Mouse (Mus musculus) testis, adult 2 months (tissue): ENCODE measurements around the gene Fcgr1.

Experiments used
- CTCF ChIP-seq: fragments of 200-500 bp; IDR thresholded peaks from 2 replicates; pipeline ENCODE4 v1.5.1; 2012; ENCODE audit warnings: low read depth, mild to moderate bottlenecking, inconsistent platforms, low read length, moderate library complexity; ENCODE audit not compliant: control insufficient read depth, insufficient read depth, insufficient replicate concordance
- POLR2A ChIP-seq: fragments of 200-500 bp; IDR thresholded peaks from 2 replicates; pipeline ENCODE4 v1.6.1; 2012; ENCODE audit warnings: low read depth, mild to moderate bottlenecking, inconsistent platforms, low read length, moderate library complexity; ENCODE audit not compliant: control insufficient read depth

DNA sequence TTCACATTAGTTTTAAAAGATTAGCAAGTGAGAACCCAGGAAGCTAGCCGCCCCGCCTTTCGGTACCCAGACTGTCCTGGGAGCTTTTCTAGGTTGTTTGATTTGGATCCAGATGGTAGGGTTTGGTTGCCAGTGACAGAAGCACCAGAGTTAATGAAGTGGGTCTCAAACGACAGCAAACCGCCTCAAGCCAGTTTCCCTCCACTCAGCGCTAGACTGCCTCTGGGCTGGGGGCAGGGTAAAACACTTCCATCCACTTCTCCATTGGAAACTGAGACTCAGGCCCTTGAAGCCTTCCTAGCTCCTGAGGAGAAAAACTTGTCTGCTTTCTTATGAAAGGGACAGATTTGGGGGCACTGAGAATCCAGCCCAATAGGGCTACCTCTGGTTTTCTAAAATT is 1.1 kb downstream of the Fcgr1 start:
- TF ChIP-seq POLR2A (no peak), CTCF (no peak)
